Mouse (Mus musculus) mature B cell (primary cell): ENCODE results near the gene Ntng2.

ENCODE experiments used
- in situ Hi-C: fragments of 300-500 bp; cut with MboI; formaldehyde crosslinking; loops from 2 replicates; pipeline ENCODE4 v1.14.3; 2019

Ntng2 gene

DNA sequence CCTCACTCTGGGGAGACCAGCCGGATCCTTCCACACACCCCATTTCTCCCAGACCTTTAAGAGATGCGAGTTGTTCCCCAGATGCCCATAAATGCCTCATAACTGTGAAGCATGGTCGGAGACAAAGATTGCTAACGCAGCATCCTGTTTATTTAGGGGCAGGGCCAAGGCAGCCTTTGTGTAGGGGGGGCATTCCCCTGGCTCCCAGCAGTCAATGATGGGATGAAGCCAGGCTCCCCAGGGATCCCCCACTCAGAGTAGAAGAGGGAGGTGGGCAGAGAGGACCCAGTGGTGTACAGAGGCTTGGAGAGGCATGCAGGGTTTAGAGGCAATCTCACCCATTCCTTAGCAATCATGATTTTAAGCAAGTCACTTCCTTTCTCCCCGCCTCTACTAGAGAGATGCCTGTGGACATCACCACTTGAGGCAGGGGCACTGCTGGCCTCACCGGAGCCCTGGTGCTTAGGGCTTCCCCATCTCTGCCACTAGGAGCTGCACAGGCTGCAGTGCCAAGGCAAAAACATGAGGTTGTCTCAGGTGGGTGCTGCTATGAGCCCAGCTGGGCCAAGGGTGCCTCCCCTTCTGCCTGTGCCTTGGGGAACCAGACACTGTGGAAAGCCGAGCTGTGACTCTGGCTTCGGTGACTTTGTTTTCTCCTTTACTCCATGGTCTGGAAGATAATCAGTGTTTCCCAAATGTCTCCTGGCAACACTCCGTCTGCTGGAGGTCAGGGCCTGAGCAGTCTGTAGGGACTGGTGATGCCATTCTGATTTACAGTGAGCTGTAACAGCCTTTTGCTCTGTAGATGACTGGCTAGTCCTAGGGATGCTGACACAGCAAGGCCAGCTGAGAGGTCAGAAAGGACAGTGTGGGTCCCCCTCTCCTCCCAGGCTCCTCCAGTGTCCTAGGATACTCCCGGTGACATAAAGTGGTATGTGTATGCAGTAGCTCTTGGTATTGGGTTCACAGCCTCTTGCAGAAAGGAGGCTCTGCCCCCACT, 61.3 kb downstream of the Ntng2 start:
- in situ Hi-C loops, result no loop called here

DNA sequence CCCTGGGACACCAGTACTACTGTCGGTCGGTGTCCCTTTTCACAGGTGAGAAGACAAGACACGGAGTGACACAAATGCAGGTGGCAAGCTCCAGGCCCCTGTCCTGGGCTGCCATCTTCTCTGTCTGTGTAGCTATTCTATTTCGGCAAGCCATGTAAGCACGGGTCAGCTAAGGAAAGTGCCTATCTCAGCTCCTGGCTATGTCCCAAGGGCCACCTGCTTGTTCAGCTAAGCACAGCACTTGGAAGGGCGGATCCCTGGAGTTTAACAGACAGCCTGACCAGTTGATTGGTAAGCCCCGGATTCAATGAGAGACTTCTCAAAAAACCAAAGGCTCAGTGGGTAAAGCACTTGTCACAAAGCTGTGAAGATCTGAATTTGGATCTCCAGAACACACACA, 62.4 kb downstream of the Ntng2 start:
- in situ Hi-C loops, result no loop called here

DNA sequence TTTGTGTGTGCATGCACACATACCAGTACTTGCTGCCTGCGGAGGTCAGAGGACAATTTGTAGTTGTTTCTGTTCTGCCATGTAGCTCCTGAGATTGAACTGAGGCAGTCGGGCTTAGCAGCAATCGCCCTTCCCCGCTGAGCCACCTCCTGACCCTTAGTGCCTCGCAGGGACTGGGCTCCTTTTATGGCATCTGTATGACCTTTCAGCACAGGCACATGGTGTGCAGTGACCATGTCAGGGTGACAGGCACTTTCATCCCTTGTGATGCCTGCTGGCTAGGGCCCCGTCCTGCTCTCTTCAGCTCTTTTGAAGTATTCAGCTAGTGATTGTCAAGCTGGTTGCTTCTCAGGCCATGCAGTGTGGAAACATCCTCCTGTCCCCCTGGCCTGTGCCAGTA, 66.6 kb downstream of the Ntng2 start:
- in situ Hi-C loops, result no loop called here

DNA sequence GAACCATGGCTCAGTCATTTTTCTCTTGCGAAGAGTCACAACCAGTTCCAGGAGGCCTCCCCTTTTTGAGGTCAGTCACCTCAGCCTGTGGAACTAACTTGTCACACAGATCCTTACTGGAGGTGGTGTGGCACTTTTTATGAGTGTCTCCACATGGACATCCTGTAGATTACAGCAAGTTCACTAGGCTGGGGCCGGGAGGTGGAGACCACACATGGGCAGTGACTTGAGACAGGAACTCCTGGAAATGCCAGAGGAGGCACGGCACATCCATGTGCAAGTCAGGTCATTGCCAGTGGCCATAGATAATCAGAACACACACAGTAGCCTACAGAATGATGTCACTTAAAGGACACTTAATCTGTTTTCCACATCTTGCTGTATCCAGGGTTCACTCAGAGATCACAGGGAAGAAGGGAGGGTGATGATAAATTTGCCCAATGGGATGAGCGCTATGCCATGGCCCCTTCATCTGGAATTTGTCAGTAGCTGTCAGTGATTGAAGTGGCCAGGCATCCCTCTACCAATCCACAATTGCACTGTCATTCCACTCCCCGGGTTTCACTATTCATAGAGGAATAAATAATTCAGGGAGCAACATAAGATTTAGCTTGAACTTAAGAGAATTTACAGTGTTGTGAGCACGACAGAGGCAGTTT, 69.4 kb downstream of the Ntng2 start:
- in situ Hi-C loops, result no loop called here

DNA sequence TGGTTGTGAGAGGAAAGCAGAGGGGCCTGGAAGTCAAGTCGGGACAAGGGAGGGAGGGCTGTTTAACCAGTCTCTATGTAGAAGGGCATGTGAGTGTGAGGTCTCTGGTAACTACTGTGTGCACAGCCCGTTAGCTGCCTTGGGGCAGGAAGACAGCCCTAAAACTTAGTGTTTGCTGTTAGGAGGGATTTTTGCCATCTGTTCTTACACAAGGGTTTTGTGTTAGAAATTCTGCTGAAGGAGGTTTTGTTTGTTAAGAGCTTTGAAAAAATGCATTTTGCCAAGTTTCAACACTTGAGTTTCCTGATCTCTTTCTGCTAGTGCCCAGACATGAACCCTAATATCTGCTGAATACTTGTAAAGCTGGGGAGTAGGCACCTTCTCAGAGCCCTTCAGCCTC, 71.7 kb downstream of the Ntng2 start:
- in situ Hi-C loops, result no loop called here

DNA sequence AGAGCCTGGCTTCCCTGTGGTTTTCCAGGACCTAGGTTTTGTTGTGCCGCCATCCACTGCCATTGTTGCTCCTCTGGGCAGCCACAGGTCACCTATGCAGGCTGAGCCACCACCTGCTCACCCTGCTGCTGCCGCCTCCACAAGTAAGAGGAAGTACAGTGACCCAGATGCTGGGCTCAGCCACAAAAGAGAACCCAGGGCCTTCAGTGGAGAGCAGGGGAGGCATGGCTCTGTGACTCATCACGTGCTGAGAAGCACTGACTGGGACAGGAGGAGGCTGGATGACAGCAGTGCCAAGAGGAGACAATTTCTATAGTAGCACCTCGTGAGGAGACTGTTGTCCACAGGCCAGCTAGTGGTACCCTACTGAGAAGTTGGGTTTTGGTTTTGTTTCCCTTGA, 73.0 kb downstream of the Ntng2 start:
- in situ Hi-C loops, result no loop called here

DNA sequence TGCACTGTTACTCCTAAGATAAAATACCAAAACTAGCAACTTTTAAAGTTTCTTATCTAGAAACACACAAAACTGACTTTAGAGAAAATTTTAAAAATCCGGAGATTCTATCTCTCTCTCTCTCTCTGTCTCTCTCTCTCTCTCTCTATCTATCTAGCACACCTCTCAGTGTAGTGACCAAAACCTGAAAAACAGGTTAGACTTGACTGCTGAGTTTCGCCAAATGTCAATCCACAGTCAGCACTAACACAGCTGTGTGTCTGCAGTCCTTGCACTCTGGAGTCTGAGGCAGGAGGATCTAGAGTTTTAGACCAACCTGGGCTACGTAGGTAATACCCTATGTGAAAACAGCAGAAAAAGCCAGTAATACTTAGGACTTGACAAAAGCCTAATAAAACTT, 77.9 kb downstream of the Ntng2 start:
- in situ Hi-C loops, result no loop called here

DNA sequence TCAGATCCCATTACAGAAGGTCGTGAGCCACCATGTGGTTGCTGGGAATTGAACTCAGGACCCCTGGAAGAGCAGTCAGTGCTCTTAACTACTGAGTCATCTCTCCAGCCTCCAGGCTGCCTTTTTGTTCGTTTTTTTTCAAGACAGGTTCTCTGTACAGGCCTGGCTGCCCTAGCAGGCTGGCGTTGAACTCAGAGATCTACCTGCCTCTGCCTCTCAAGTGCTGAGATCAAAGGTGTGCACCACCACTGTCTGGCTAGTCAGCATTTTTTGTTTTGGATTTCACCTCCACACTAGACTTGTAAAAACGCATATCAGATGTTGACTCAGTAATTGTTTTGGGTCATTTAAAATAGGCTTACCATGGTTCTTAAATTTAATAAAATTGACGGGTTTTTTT, 84.7 kb downstream of the Ntng2 start:
- in situ Hi-C loops, result no loop called here

DNA sequence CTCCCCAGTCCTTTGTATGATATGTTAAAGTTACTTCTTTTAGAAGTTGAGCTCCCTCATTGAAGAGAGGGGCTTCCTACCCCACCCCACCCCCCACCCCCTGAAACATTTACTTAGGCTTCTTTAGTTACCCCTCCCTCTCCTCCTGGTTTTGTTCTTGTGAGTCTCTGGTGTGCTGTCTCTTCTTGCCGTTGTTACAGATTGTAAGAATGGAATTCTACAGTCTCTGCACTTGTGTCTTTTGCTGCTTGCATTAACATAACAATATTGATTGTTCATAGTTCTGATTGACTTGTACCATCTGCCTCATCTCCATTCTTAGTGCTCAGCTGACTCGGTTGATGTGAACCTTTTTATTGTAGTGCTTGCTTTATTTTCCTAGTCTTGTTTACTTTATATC, 100.9 kb downstream of the Ntng2 start:
- in situ Hi-C loops, result no loop called here
